Mouse (Mus musculus) heart, embryonic 10.5 days (tissue): ENCODE measurements around the gene Heatr9. TPM values are rescaled to one million over a fixed set of nuclear protein-coding genes. Genes with fewer than 3 reads are reported as not detected.

Experiments used
- DNase-seq: peaks from one replicate; pipeline ENCODE4 v3.0.0-alpha.2; 2017; ENCODE audit warnings: low spot score
- H3K27ac ChIP-seq: fragments of 300-500 bp; sonication (generic); 2 replicates; pipeline ENCODE4 v1.5.1; 2016; ENCODE audit warnings: mild to moderate bottlenecking
- H3K27me3 ChIP-seq: fragments of 300-500 bp; sonication (generic); 2 replicates; pipeline ENCODE4 v1.6.1; 2016; ENCODE audit warnings: mild to moderate bottlenecking; ENCODE audit not compliant: poor library complexity, insufficient read depth, severe bottlenecking
- H3K36me3 ChIP-seq: fragments of 300-500 bp; sonication (generic); 2 replicates; pipeline ENCODE4 v1.6.1; 2016; ENCODE audit warnings: mild to moderate bottlenecking, moderate library complexity
- H3K4me1 ChIP-seq: fragments of 300-500 bp; sonication (generic); 2 replicates; pipeline ENCODE4 v1.6.1; 2016; ENCODE audit warnings: mild to moderate bottlenecking
- H3K4me3 ChIP-seq: fragments of 300-500 bp; sonication (generic); 2 replicates; pipeline ENCODE4 v1.5.1; 2016; ENCODE audit warnings: mild to moderate bottlenecking, moderate library complexity
- H3K9me3 ChIP-seq: fragments of 300-500 bp; sonication (generic); 2 replicates; pipeline ENCODE4 v1.6.1; 2016; ENCODE audit warnings: mild to moderate bottlenecking, moderate library complexity
- WGBS: fragments of 180-500 bp; shearing (Covaris S2); methylation state at CpG from one replicate; pipeline ENCODE4 v1.1.7; 2016; 5-methylcytosine and 5-hydroxymethylcytosine counted together
- polyA plus RNA-seq: library from polyadenylated mRNA; unstranded; fragments of >200 nt; fragmentation: Nextera tagmentation; extraction: Ambion mirVana; gene quantifications from 2 replicates; pipeline ENCODE4 v1.2.1, GENCODE M21; 2016

Heatr9 gene
- polyA plus RNA-seq, result not detected in 2 replicates

GRCm38 (mm10) chr11:83522075-83522474 is at the start of gene Heatr9:
TSS of gene Heatr9 (minus strand) at chr11:83522175.
- WGBS, result 85% methylated on average over 3 of the region's 3 CpGs
- Histone ChIP-seq H3K4me3 (no peak within 1 kb of the TSS), H3K4me1 (0 out of 2 replicates have a peak, but pooled peaks cover 4% of the 10 kb centered on the region), H3K36me3 (no peaks in the 10 kb centered on the region), H3K27me3 (no peaks in the 10 kb centered on the region), H3K9me3 (no peaks in the 10 kb centered on the region), H3K27ac (no peak within 1 kb of the TSS)
- no peak for DNase-seq

GRCm38 (mm10) chr11:83570189-83570588 is 48.2 kb upstream of the Heatr9 start:
- H3K4me3 ChIP-seq, result no peak overlapping the region
- no peak overlapping the region for H3K27ac ChIP-seq
- H3K9me3 ChIP-seq, result no peaks in the 10 kb centered on the region
- H3K4me1 ChIP-seq, result no peaks in the 10 kb centered on the region
- no peaks in the 10 kb centered on the region for H3K36me3 ChIP-seq
- DNase-seq, result no peak
- WGBS, result 69% methylated on average over 2 of the region's 2 CpGs
- H3K27me3 ChIP-seq, result no peaks in the 10 kb centered on the region

DNA sequence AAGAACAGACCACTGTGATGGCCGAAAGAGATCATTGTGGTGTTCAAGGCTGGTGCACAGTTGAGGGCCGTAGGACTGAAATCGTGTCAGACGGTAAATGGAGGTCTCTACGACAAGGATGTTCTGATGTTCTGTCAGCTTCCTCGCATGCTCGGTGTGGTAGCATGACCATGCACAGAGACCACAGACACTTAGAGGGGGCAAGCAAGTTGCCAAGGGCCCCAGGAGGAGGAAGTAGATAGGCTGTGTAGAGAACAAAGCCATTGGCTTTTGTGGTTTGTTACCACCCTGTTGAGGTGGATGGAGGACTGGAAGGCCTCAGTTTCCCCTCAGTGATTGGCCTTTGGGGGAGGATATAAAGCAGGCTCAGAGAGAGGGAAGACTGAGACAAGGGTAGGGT is 47.3 kb upstream of the Heatr9 start:
- H3K36me3 ChIP-seq, result no peaks in the 10 kb centered on the region
- H3K4me3 ChIP-seq, result no peak overlapping the region
- DNase-seq, result no peak
- WGBS, result 83% methylated on average over 7 of the region's 7 CpGs
- H3K27ac ChIP-seq, result no peak overlapping the region
- no peaks in the 10 kb centered on the region for H3K9me3 ChIP-seq
- H3K4me1 ChIP-seq, result no peaks in the 10 kb centered on the region
- H3K27me3 ChIP-seq, result no peaks in the 10 kb centered on the region

DNA sequence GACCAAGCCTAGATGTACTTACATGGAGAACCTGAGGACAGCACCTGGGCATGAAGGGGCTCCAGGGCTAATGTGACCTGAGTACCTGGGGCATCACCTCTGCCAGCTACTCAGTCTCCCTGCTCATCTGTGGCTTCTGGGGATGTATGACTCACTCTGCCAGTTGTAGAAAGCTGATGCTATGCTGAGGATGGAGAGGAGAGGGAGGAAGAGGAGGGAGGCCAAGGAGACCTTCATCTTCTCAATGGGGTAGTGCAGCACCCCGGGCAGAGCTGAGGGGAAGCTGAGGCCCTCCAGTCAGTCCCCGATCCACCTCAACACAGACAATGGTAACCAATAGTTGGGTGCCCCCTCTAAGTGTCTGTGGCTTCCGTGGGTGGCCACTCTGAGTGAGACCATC is 46.8 kb upstream of the Heatr9 start:
- Histone ChIP-seq H3K4me3 (no peak overlapping the region), H3K9me3 (no peaks in the 10 kb centered on the region), H3K27me3 (no peaks in the 10 kb centered on the region), H3K36me3 (no peaks in the 10 kb centered on the region), H3K4me1 (no peaks in the 10 kb centered on the region), H3K27ac (no peak overlapping the region)
- 78% methylated on average over 3 of the region's 3 CpGs for WGBS
- no peak for DNase-seq

DNA sequence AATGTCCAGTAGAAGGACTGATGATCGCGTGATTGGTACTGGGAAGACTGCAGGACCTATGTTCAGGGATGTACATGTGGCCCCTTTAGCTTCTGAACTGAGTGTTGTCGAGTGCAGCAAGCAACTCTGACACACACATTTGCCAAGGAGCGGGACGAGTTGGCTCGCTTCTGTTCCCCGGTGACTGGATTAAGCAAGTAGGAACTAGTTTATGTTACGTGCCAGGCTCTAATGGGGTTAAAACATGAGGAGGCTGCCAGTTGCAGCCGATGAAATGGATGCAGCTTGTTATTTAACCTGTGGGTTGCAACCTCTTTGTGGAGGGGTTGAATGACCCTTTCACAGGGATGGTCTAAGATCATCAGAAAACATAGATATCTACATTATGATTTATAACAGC is 46.1 kb upstream of the Heatr9 start:
- no peak for DNase-seq
- Histone ChIP-seq H3K27ac (no peak overlapping the region), H3K4me1 (no peaks in the 10 kb centered on the region), H3K36me3 (no peaks in the 10 kb centered on the region), H3K9me3 (no peaks in the 10 kb centered on the region), H3K27me3 (no peaks in the 10 kb centered on the region), H3K4me3 (no peak overlapping the region)
- WGBS, result 91% methylated on average over 9 of the region's 9 CpGs

GRCm38 (mm10) chr11:83567311-83567710 is 45.3 kb upstream of the Heatr9 start:
- Histone ChIP-seq H3K27ac (no peak overlapping the region), H3K27me3 (no peaks in the 10 kb centered on the region), H3K9me3 (no peaks in the 10 kb centered on the region), H3K36me3 (no peaks in the 10 kb centered on the region), H3K4me1 (no peaks in the 10 kb centered on the region), H3K4me3 (no peak overlapping the region)
- DNase-seq, result no peak
- WGBS, result 58% methylated on average over 7 of the region's 7 CpGs

- no peak overlapping the region for H3K27ac ChIP-seq
- H3K9me3 ChIP-seq, result no peaks in the 10 kb centered on the region
- no peak for DNase-seq
- no peaks in the 10 kb centered on the region for H3K27me3 ChIP-seq
- H3K36me3 ChIP-seq, result no peaks in the 10 kb centered on the region
- no peaks in the 10 kb centered on the region for H3K4me1 ChIP-seq
- H3K4me3 ChIP-seq, result no peak overlapping the region
Measured at GRCm38 (mm10) chr11:83566617-83567016, 44.6 kb upstream of the Heatr9 start.

DNA sequence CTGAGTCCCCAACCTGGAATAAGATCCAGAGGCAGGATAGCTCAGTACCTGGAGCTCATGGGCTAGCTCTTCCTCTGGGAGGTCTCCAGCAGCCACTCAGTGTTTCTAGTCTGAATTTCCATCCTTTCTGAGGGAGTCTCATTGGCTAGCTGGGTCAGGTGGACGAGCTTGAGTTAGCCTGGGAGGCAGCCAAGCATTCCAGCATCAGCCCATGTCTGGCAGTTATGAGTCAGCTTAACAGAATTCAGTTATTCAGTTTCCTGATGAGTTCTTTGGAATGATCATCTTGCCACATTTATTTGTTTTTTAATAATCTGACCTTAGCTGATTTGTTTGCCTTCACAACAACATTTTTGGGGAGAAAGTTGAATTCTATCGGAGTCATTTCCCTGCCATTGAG is 41.8 kb upstream of the Heatr9 start:
- H3K4me3 ChIP-seq, result no peak overlapping the region
- no peaks in the 10 kb centered on the region for H3K36me3 ChIP-seq
- 76% methylated on average over 2 of the region's 2 CpGs for WGBS
- H3K4me1 ChIP-seq, result no peaks in the 10 kb centered on the region
- no peaks in the 10 kb centered on the region for H3K27me3 ChIP-seq
- H3K27ac ChIP-seq, result no peak overlapping the region
- DNase-seq, result no peak
- no peaks in the 10 kb centered on the region for H3K9me3 ChIP-seq

- H3K27me3 ChIP-seq, result peaks cover 10% of the 10 kb centered on the region; the same call in 1 of the 2 replicates
- no peak for DNase-seq
- WGBS, result 73% methylated on average over 6 of the region's 6 CpGs
Measured at GRCm38 (mm10) chr11:83562311-83562887, 40.4 kb upstream of the Heatr9 start.

DNA sequence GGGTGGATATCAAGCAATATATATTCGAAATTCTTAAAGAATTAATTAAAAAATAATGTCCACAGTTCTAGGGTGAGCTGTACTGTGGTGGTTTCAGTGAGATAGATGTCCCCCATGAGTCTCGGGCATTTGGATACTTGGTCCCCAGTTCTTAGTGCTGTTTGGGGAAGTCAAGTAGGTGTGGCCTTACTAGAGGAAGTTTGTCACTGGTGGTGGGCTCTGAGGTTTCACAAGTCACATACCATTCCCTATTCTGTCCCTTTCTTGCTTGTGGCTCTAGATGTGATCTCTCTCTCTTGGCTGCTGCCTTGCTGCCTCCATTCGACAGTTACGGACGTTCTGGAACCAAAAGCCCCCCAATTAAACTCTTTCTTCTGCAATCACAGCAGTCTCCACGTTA is 38.4 kb upstream of the Heatr9 start:
- Histone ChIP-seq H3K27me3 (peaks cover 10% of the 10 kb centered on the region; the same call in 1 of the 2 replicates), H3K4me3 (no peak overlapping the region), H3K36me3 (no peaks in the 10 kb centered on the region), H3K9me3 (no peaks in the 10 kb centered on the region), H3K4me1 (no peaks in the 10 kb centered on the region), H3K27ac (no peak overlapping the region)
- DNase-seq, result no peak
- WGBS, result 73% methylated on average over 6 of the region's 6 CpGs

More at GRCm38 (mm10) chr11:83562311-83562887, 40.4 kb upstream of the Heatr9 start:
- Histone ChIP-seq H3K9me3 (no peaks in the 10 kb centered on the region), H3K27ac (no peak overlapping the region), H3K4me3 (no peak overlapping the region), H3K36me3 (no peaks in the 10 kb centered on the region), H3K4me1 (no peaks in the 10 kb centered on the region)

GRCm38 (mm10) chr11:83557074-83557473 is 35.1 kb upstream of the Heatr9 start:
- Histone ChIP-seq H3K4me3 (no peak overlapping the region), H3K27me3 (peaks cover 10% of the 10 kb centered on the region; the same call in 1 of the 2 replicates), H3K9me3 (no peaks in the 10 kb centered on the region), H3K27ac (no peak overlapping the region), H3K36me3 (no peaks in the 10 kb centered on the region), H3K4me1 (no peaks in the 10 kb centered on the region)
- no peak for DNase-seq
- WGBS, result 82% methylated on average over 10 of the region's 10 CpGs

GRCm38 (mm10) chr11:83556085-83556781 is 34.3 kb upstream of the Heatr9 start:
- Histone ChIP-seq H3K9me3 (no peaks in the 10 kb centered on the region), H3K4me3 (no peak overlapping the region), H3K36me3 (no peaks in the 10 kb centered on the region), H3K27ac (no peak overlapping the region), H3K4me1 (no peaks in the 10 kb centered on the region), H3K27me3 (peaks cover 10% of the 10 kb centered on the region; the same call in 1 of the 2 replicates)
- WGBS, result 31% methylated on average over 8 of the region's 8 CpGs
- DNase-seq, result no peak

- Histone ChIP-seq H3K27me3 (no peaks in the 10 kb centered on the region), H3K27ac (no peak overlapping the region), H3K4me3 (no peak overlapping the region), H3K36me3 (no peaks in the 10 kb centered on the region), H3K9me3 (no peaks in the 10 kb centered on the region), H3K4me1 (no peaks in the 10 kb centered on the region)
- no peak for DNase-seq
- 80% methylated on average over 5 of the region's 5 CpGs for WGBS
Measured at GRCm38 (mm10) chr11:83551668-83552067, 29.7 kb upstream of the Heatr9 start.
